Mouse (Mus musculus) forebrain, embryonic 12.5 days (tissue): ENCODE results near the gene 1810065E05Rik. TPM values are rescaled to one million over a fixed set of nuclear protein-coding genes. Genes with fewer than 3 reads are reported as not detected.

Experiments
- ATAC-seq: fragments of 200-750 bp; cut with Nextera tagmentation; 2 replicates; pipeline ENCODE4 v1.8.0; 2017; ENCODE audit warnings: moderate TSS enrichment; ENCODE audit not compliant: low FRiP score
- H3K27ac ChIP-seq: fragments of 300-500 bp; sonication (generic); 2 replicates; pipeline ENCODE4 v1.5.1; 2016; ENCODE audit warnings: mild to moderate bottlenecking
- H3K27me3 ChIP-seq: fragments of 300-500 bp; sonication (generic); 2 replicates; pipeline ENCODE4 v1.6.1; 2016; ENCODE audit warnings: mild to moderate bottlenecking
- H3K36me3 ChIP-seq: fragments of 300-500 bp; sonication (generic); replicated peaks from 2 replicates; pipeline ENCODE4 v1.6.1; 2016; ENCODE audit warnings: mild to moderate bottlenecking
- H3K4me1 ChIP-seq: fragments of 300-500 bp; sonication (generic); 2 replicates; pipeline ENCODE4 v1.6.1; 2016
- H3K4me2 ChIP-seq: fragments of 300-500 bp; sonication (generic); 2 replicates; pipeline ENCODE4 v1.6.1; 2016; ENCODE audit warnings: mild to moderate bottlenecking, moderate library complexity
- H3K4me3 ChIP-seq: fragments of 300-500 bp; sonication (generic); replicated peaks from 2 replicates; pipeline ENCODE4 v1.5.1; 2016; ENCODE audit warnings: mild to moderate bottlenecking
- H3K9ac ChIP-seq: fragments of 300-500 bp; sonication (generic); 2 replicates; pipeline ENCODE4 v1.6.1; 2016; ENCODE audit warnings: mild to moderate bottlenecking
- H3K9me3 ChIP-seq: fragments of 300-500 bp; sonication (generic); 2 replicates; pipeline ENCODE4 v1.6.1; 2016
- WGBS: fragments of 180-500 bp; shearing (Covaris S2); methylation state at CpG from one replicate; pipeline ENCODE4 v1.1.7; 2016; 5-methylcytosine and 5-hydroxymethylcytosine counted together
- polyA plus RNA-seq: library from polyadenylated mRNA; unstranded; fragments of >200 nt; fragmentation: Nextera tagmentation; extraction: Ambion mirVana; gene quantifications from 2 replicates; pipeline ENCODE4 v1.2.1, GENCODE M21; 2016

Gene 1810065E05Rik
- polyA plus RNA-seq, 1 experiment from 2014 or later = not detected

GRCm38 (mm10) chr11:58453592-58453991 is 32.7 kb downstream of the 1810065E05Rik start:
- Histone ChIP-seq H3K9me3 (no peaks in the 10 kb centered on the region), H3K4me2 (no peak overlapping the region), H3K27me3 (no peaks in the 10 kb centered on the region; the same call in 1 of the 2 replicates), H3K9ac (no peak overlapping the region), H3K36me3 (no peaks in the 10 kb centered on the region), H3K27ac (no peak overlapping the region), H3K4me3 (no peak overlapping the region), H3K4me1 (no peaks in the 10 kb centered on the region)
- 63% methylated on average over 4 of the region's 4 CpGs for WGBS
- ATAC-seq = no peak

- Histone ChIP-seq H3K4me2 (no peak within 1 kb of the TSS), H3K9me3 (no peaks in the 10 kb centered on the region), H3K9ac (no peak within 1 kb of the TSS), H3K27ac (no peak within 1 kb of the TSS), H3K4me1 (no peaks in the 10 kb centered on the region), H3K4me3 (no peak within 1 kb of the TSS), H3K27me3 (no peaks in the 10 kb centered on the region), H3K36me3 (no peaks in the 10 kb centered on the region)
- no peak for ATAC-seq
These were observed 41.3 kb downstream of the 1810065E05Rik start, which contains the start of gene Olfr30 for GRCm38 (mm10) chr11:58462170-58462569. TSS of gene Olfr30 (minus strand) at chr11:58462270.

Other genes starting within 250 kb of the 1810065E05Rik start
- gene Mrpl22, start 249.4 kb upstream of the 1810065E05Rik start, polyA plus RNA-seq = 108 and 113 TPM in 2 replicates
- gene Igtp, start 221.6 kb upstream of the 1810065E05Rik start, polyA plus RNA-seq = 1.6 and 1.9 TPM in 2 replicates
- 0.51 and 0.63 TPM in 2 replicates for gene Irgm2, start 221.5 kb upstream of the 1810065E05Rik start, polyA plus RNA-seq
- not detected in 2 replicates for gene 4930438A08Rik, start 146.3 kb upstream of the 1810065E05Rik start, polyA plus RNA-seq
- 29.3 and 30.1 TPM in 2 replicates for gene Zfp692, start 114.0 kb upstream of the 1810065E05Rik start, polyA plus RNA-seq
- 37.7 and 40.4 TPM in 2 replicates for gene Zfp672, start 90.8 kb upstream of the 1810065E05Rik start, polyA plus RNA-seq
- 45.2 and 51.0 TPM in 2 replicates for gene Sh3bp5l, start 90.4 kb upstream of the 1810065E05Rik start, polyA plus RNA-seq
- not detected in 2 replicates for gene Lypd8, start 42.1 kb upstream of the 1810065E05Rik start, polyA plus RNA-seq
- gene Gm12253, start 11.4 kb downstream of the 1810065E05Rik start, polyA plus RNA-seq = not detected in 2 replicates
- not detected in 2 replicates for gene Lypd9, start 31.8 kb downstream of the 1810065E05Rik start, polyA plus RNA-seq
- not detected in 2 replicates for gene Olfr30, start 41.2 kb downstream of the 1810065E05Rik start, polyA plus RNA-seq
- gene Olfr332, start 71.4 kb downstream of the 1810065E05Rik start, polyA plus RNA-seq = not detected in 2 replicates
- not detected in 2 replicates for gene Olfr331, start 81.5 kb downstream of the 1810065E05Rik start, polyA plus RNA-seq
- gene Olfr330, start 113.7 kb downstream of the 1810065E05Rik start, polyA plus RNA-seq = not detected in 2 replicates
- gene Olfr329-ps, start 125.3 kb downstream of the 1810065E05Rik start, polyA plus RNA-seq = not detected in 2 replicates
- gene Olfr328, start 134.5 kb downstream of the 1810065E05Rik start, polyA plus RNA-seq = 0.06 TPM in 1 of 2 replicates, not detected in the other
- not detected in 2 replicates for gene Olfr224, start 149.4 kb downstream of the 1810065E05Rik start, polyA plus RNA-seq
- gene Olfr325, start 156.6 kb downstream of the 1810065E05Rik start, polyA plus RNA-seq = not detected in 2 replicates
- gene Olfr324, start 174.0 kb downstream of the 1810065E05Rik start, polyA plus RNA-seq = not detected in 2 replicates
- not detected in 2 replicates for gene 2210407C18Rik, start 195.0 kb downstream of the 1810065E05Rik start, polyA plus RNA-seq
- not detected in 2 replicates for gene Olfr323, start 209.4 kb downstream of the 1810065E05Rik start, polyA plus RNA-seq
- gene Trim58, start 219.4 kb downstream of the 1810065E05Rik start, polyA plus RNA-seq = 0.36 and 0.49 TPM in 2 replicates
- not detected in 2 replicates for gene Olfr322, start 237.7 kb downstream of the 1810065E05Rik start, polyA plus RNA-seq